Mouse (Mus musculus): ENCODE results near the gene Gys2. TPM values are rescaled to one million over a fixed set of nuclear protein-coding genes. Genes with fewer than 3 reads are reported as not detected.

The Gys2 gene
- polyA plus RNA-seq, 1 experiment from 2014 or later, result not detected

GRCm38 (mm10) chr6:142387755-142388271 lies 85.1 kb downstream of the Gys2 start:
- peak overlapping the region; percentile 98 for H3K4me3 ChIP-seq (ENCODE audit: low read depth, low read length)
- H3K27ac ChIP-seq (ENCODE audit: low read depth, low read length), result no peak overlapping the region
- no peaks in the 10 kb centered on the region for H3K27me3 ChIP-seq (ENCODE audit: control insufficient read depth, insufficient read depth, low read length)
- ATAC-seq (ENCODE audit: low FRiP score) (no peak), DNase-seq (ENCODE audit: low spot score) (no peak)
- WGBS, result 28% methylated on average over 8 of the region's 8 CpGs
- peak overlapping the region; percentile 76 for H3K4me2 ChIP-seq (replicated peaks; ENCODE audit: low read depth, low read length)
- no peaks in the 10 kb centered on the region for H3K4me1 ChIP-seq (replicated peaks; ENCODE audit: control insufficient read depth, insufficient read depth, low read length)
- H3K9ac ChIP-seq (ENCODE audit: low read depth, low read length), result peak overlapping the region; percentile 88
- no peaks in the 10 kb centered on the region for H3K9me3 ChIP-seq (ENCODE audit: control insufficient read depth, low read length)
- H3K36me3 ChIP-seq (ENCODE audit: control insufficient read depth, insufficient read depth, low read length), result no peaks in the 10 kb centered on the region

DNA sequence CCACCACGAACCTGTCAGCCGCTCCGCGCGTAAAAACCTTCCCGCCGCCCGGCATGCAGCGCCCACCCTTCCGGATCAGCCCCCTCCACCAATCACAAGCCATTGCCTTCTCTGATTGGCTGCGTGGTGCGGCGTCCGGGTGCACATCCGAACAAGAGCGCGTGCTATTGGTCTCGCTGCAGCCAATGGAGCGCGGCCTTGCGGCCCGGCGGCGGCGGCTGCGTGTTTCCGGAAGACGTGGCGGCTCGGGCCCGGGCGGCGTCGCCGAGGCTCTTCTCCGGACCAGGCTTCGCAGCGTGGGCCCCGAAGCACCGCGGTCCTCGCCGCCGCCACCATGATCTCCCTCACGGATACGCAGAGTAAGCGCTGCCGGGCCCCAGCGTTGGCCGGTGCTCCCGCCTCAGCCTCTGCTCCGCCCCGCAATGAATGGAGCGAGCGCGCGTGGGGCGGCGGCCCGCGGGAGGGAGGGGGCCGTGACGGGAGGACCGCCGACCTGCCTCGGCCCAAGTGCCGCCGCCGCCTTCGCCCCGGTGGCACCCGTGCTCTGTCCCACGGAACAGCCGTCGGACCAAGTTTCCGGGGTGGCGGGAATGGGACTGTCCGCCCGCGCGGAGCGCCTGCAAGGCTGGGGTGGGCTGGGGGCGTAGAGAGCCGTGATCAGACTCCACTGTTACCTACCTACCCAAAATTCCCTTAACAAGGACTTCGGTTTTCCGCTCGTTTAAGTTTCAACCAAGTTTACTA lies 85.7 kb downstream of the Gys2 start, which contains the start of the genes Recql and Golt1b:
Gene Recql (minus strand): TSS at position 77 of the 744 bp plus-strand sequence.
Gene Golt1b (plus strand): TSS at position 211 of the 744 bp plus-strand sequence.
- Histone ChIP-seq H3K4me1 (replicated peaks; ENCODE audit: control insufficient read depth, insufficient read depth, low read length) (no peaks in the 10 kb centered on the region), H3K9me3 (ENCODE audit: control insufficient read depth, low read length) (no peaks in the 10 kb centered on the region), H3K4me3 (ENCODE audit: low read depth, low read length) (peak within 1 kb of the TSS; percentile 98), H3K36me3 (ENCODE audit: control insufficient read depth, insufficient read depth, low read length) (no peaks in the 10 kb centered on the region), H3K9ac (ENCODE audit: low read depth, low read length) (peak within 1 kb of the TSS; percentile 88), H3K4me2 (replicated peaks; ENCODE audit: low read depth, low read length) (peak within 1 kb of the TSS; percentile 76), H3K27me3 (ENCODE audit: control insufficient read depth, insufficient read depth, low read length) (no peaks in the 10 kb centered on the region), H3K27ac (ENCODE audit: low read depth, low read length) (no peak within 1 kb of the TSS)
- ATAC-seq (ENCODE audit: low FRiP score) (peak; percentile 100), DNase-seq (ENCODE audit: low spot score) (peak; percentile 99)
- WGBS, result under 1% methylated on average over 81 of the region's 87 CpGs

DNA sequence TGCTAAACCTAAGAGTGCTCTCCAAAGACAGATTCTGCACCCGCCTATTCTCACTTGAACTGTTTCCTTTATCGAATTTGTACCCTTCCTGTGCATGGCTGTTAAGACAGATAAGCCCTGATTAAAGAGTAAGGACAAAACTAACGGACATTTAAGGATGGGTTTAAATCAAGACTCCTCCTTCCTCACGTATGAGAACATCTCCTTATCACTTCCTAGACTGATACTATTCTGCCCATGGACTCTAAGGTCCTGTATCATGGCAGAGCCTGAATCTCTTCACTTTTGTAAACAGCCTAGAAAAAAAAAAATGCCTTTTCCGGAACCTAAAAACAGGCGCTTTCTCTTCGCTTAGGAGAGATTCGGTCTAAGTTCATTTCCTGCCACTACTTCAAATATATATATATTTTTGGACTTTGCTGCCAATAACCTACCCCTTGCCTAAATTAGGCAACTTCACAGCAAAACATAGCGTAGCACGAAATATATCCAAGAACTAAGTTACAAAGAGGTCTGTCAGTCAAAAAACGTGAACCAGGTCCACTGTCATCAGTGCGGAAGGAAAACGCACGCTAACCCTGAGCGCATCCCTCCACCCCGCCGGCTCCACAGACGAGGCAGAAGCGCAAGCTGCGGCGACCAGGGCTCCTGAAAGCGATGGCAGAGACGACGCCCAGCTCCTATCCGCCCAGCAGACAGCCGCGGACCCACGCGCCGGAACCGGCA lies 86.5 kb downstream of the Gys2 start:
- Histone ChIP-seq H3K9ac (ENCODE audit: low read depth, low read length) (peak overlapping the region; percentile 54), H3K4me3 (ENCODE audit: low read depth, low read length) (peak overlapping the region; percentile 98), H3K4me1 (replicated peaks; ENCODE audit: control insufficient read depth, insufficient read depth, low read length) (no peaks in the 10 kb centered on the region), H3K27me3 (ENCODE audit: control insufficient read depth, insufficient read depth, low read length) (no peaks in the 10 kb centered on the region), H3K4me2 (replicated peaks; ENCODE audit: low read depth, low read length) (peak overlapping the region; percentile 59), H3K9me3 (ENCODE audit: control insufficient read depth, low read length) (no peaks in the 10 kb centered on the region), H3K27ac (ENCODE audit: low read depth, low read length) (no peak overlapping the region), H3K36me3 (ENCODE audit: control insufficient read depth, insufficient read depth, low read length) (no peaks in the 10 kb centered on the region)
- DNase-seq (ENCODE audit: low spot score), result peak; percentile 4
- 7% methylated on average over 31 of the region's 31 CpGs for WGBS
- peak; percentile 86 for ATAC-seq (ENCODE audit: low FRiP score)

DNA sequence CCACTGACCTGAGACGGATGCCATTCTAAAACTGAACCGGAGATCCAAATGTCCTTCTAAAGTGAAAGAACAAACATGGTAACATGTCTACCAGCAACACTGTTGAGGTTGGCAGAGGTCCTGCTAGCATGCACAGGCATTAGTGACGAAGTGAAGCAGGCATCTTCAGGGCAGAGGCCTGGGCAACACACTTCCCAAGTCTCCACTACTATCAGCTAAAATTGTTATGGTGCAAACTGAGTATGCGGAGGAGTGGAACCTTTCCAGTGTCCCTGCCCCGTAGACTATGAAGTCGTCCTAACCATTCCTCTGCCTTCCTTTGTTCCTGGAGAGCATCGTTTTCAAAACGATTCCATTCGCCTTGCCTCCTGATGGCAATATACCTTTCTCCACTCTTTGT lies 88.4 kb downstream of the Gys2 start:
- 94% methylated on average over 9 of the region's 9 CpGs for WGBS
- no peak for ATAC-seq (ENCODE audit: low FRiP score)

GRCm38 (mm10) chr6:142381615-142382014 lies 91.3 kb downstream of the Gys2 start:
- H3K9me3 ChIP-seq (ENCODE audit: control insufficient read depth, low read length), result no peaks in the 10 kb centered on the region
- H3K27me3 ChIP-seq (ENCODE audit: control insufficient read depth, insufficient read depth, low read length), result no peaks in the 10 kb centered on the region
- H3K4me1 ChIP-seq (replicated peaks; ENCODE audit: control insufficient read depth, insufficient read depth, low read length), result no peaks in the 10 kb centered on the region
- 97% methylated on average over 7 of the region's 7 CpGs for WGBS
- H3K4me2 ChIP-seq (replicated peaks; ENCODE audit: low read depth, low read length), result no peak overlapping the region
- ATAC-seq (ENCODE audit: low FRiP score) (no peak), DNase-seq (ENCODE audit: low spot score) (no peak)
- 0 out of 2 replicates have a peak, but pooled peaks cover 2% of the 10 kb centered on the region for H3K36me3 ChIP-seq (ENCODE audit: control insufficient read depth, insufficient read depth, low read length)
- H3K4me3 ChIP-seq (ENCODE audit: low read depth, low read length), result no peak overlapping the region
- H3K9ac ChIP-seq (ENCODE audit: low read depth, low read length), result no peak overlapping the region
- H3K27ac ChIP-seq (ENCODE audit: low read depth, low read length), result no peak overlapping the region

More for the DNA sequence above, 88.4 kb downstream of the Gys2 start:
- DNase-seq (ENCODE audit: low spot score), result no peak
- Histone ChIP-seq H3K9ac (ENCODE audit: low read depth, low read length) (no peak overlapping the region), H3K4me2 (replicated peaks; ENCODE audit: low read depth, low read length) (no peak overlapping the region), H3K4me1 (replicated peaks; ENCODE audit: control insufficient read depth, insufficient read depth, low read length) (no peaks in the 10 kb centered on the region), H3K36me3 (ENCODE audit: control insufficient read depth, insufficient read depth, low read length) (no peaks in the 10 kb centered on the region), H3K9me3 (ENCODE audit: control insufficient read depth, low read length) (no peaks in the 10 kb centered on the region), H3K27me3 (ENCODE audit: control insufficient read depth, insufficient read depth, low read length) (no peaks in the 10 kb centered on the region), H3K27ac (ENCODE audit: low read depth, low read length) (no peak overlapping the region), H3K4me3 (ENCODE audit: low read depth, low read length) (no peak overlapping the region)

DNA sequence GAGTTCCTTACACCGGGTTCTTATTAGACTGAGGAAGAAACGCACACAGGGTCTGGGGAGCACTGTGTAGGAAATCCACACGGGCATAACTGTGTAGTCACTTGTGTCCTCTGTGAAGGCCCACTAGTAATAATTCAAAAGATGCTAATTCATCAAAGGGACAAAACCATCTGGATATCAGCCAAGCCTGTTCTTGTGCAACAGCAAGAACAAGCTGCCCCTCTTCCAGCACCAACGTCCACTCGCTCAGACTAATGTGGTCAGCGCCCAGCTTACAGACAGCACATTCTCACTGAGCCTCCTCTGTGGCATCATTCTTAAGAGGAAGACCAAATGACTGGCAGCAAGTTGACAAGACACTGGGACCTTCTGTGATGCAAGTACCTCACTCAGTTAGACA lies 92.9 kb downstream of the Gys2 start:
- WGBS, result 93% methylated on average over 6 of the region's 6 CpGs
- H3K36me3 ChIP-seq (ENCODE audit: control insufficient read depth, insufficient read depth, low read length), result 0 out of 2 replicates have a peak, but pooled peaks cover 2% of the 10 kb centered on the region

GRCm38 (mm10) chr6:142378576-142379330 lies 94.2 kb downstream of the Gys2 start:
- Histone ChIP-seq H3K27ac (ENCODE audit: low read depth, low read length) (no peak overlapping the region), H3K4me3 (ENCODE audit: low read depth, low read length) (no peak overlapping the region), H3K9me3 (ENCODE audit: control insufficient read depth, low read length) (no peaks in the 10 kb centered on the region), H3K36me3 (ENCODE audit: control insufficient read depth, insufficient read depth, low read length) (0 out of 2 replicates have a peak, but pooled peaks cover 2% of the 10 kb centered on the region), H3K4me1 (replicated peaks; ENCODE audit: control insufficient read depth, insufficient read depth, low read length) (no peaks in the 10 kb centered on the region), H3K27me3 (ENCODE audit: control insufficient read depth, insufficient read depth, low read length) (no peaks in the 10 kb centered on the region), H3K9ac (ENCODE audit: low read depth, low read length) (no peak overlapping the region), H3K4me2 (replicated peaks; ENCODE audit: low read depth, low read length) (no peak overlapping the region)
- ATAC-seq (ENCODE audit: low FRiP score) (no peak), DNase-seq (ENCODE audit: low spot score) (no peak)
- 92% methylated on average over 8 of the region's 8 CpGs for WGBS

More for the DNA sequence above, 92.9 kb downstream of the Gys2 start:
- no peak overlapping the region for H3K4me2 ChIP-seq (replicated peaks; ENCODE audit: low read depth, low read length)
- H3K4me1 ChIP-seq (replicated peaks; ENCODE audit: control insufficient read depth, insufficient read depth, low read length), result no peaks in the 10 kb centered on the region
- ATAC-seq (ENCODE audit: low FRiP score), result no peak
- H3K9ac ChIP-seq (ENCODE audit: low read depth, low read length), result no peak overlapping the region
- no peaks in the 10 kb centered on the region for H3K27me3 ChIP-seq (ENCODE audit: control insufficient read depth, insufficient read depth, low read length)
- H3K9me3 ChIP-seq (ENCODE audit: control insufficient read depth, low read length), result no peaks in the 10 kb centered on the region
- no peak for DNase-seq (ENCODE audit: low spot score)
- H3K4me3 ChIP-seq (ENCODE audit: low read depth, low read length), result no peak overlapping the region
- no peak overlapping the region for H3K27ac ChIP-seq (ENCODE audit: low read depth, low read length)

- no peak for DNase-seq (ENCODE audit: low spot score)
- no peaks in the 10 kb centered on the region for H3K9me3 ChIP-seq (ENCODE audit: control insufficient read depth, low read length)
- no peaks in the 10 kb centered on the region for H3K4me1 ChIP-seq (replicated peaks; ENCODE audit: control insufficient read depth, insufficient read depth, low read length)
- ATAC-seq (ENCODE audit: low FRiP score), result no peak
- H3K27me3 ChIP-seq (ENCODE audit: control insufficient read depth, insufficient read depth, low read length), result no peaks in the 10 kb centered on the region
- H3K9ac ChIP-seq (ENCODE audit: low read depth, low read length), result no peak overlapping the region
- no peak overlapping the region for H3K27ac ChIP-seq (ENCODE audit: low read depth, low read length)
- no peak overlapping the region for H3K4me3 ChIP-seq (ENCODE audit: low read depth, low read length)
- H3K36me3 ChIP-seq (ENCODE audit: control insufficient read depth, insufficient read depth, low read length), result 0 out of 2 replicates have a peak, but pooled peaks cover 2% of the 10 kb centered on the region
- WGBS, result 76% methylated on average over 1 of the region's 1 CpGs
- no peak overlapping the region for H3K4me2 ChIP-seq (replicated peaks; ENCODE audit: low read depth, low read length)
Measured at GRCm38 (mm10) chr6:142377081-142377480, 95.8 kb downstream of the Gys2 start.
